Mouse (Mus musculus) cerebellum, adult 11-12 months (tissue): ENCODE data around the gene Timm50.

Experiments
- DNase-seq: peaks from one replicate; pipeline ENCODE4 v3.0.0; 2022

Gene Timm50

DNA sequence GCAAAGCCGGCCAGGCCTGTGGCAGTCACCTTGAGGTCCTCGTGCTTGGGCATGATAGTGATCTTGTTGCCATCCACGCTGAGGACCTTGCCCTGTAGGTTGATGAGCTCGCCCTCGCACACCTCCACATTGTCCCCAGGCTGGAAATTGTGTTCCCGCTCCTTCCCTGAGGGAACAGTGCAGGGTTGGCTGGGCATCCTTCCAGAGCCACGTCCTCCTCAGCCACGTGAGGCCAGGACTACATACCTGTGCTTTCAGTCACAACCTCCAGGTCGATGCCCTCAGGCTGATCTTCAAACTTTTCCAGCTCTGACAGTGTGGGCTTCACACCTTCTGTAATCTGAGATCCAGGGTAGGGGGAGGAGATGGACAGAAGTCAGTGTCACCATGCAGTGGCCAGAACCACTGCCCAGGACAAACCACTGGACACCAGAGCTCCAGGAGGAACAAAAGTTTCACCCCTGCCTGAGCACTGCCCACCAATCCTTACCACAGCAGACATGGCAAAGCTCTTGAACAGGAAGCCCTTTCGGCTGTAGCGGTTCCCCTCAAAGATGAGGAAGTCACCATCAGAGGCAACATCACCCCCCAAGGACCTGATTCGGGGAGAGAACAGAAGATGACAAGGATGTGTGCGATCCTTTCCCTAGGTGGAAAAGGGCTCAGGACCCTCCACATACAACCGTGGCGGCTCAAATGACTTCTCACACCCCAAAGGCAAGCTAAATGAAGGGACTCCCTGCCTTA lies 10.3 kb upstream of the Timm50 start:
- DNase-seq, result no peak

DNA sequence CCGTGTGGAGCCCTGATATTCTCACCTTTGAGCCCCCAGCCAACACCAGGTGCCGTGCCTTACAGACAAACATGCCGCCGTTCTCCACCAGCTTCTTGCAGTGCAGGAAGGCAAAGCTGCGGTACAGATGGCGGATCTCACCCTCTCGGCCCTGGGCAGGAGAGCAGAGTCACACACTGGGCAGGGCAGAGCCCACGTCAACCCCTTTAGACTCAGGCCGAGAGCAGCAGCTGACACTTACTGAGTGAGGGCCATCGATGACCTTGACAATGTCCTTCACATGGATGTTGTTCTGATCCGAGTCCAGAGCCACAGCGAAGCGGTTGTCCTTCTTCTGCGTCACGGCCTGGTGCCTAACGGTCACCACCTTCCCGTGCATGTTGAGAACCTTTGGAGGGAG lies 6.8 kb upstream of the Timm50 start:
- DNase-seq, result no peak

DNA sequence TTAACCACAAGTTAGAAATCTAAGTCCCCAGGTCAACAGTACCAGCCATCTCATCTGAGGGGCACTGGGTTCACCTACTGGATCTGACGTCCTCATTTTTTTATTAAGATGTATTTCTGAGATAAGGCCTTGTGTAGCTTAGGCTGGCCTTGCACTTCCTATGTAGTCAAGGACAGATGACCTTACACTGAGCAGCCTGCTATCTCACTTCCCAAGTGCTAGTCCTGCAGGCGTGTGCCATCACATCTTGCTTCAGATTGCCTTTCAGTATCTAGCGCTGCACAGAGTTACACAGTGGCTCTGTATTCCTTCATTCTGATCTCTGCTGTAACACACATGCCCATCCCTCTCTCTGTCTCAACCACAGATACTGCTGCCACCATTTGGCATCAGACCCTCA lies 6.2 kb upstream of the Timm50 start:
- DNase-seq, result no peak

- no peak for DNase-seq
Measured at GRCm38 (mm10) chr7:28311151-28311925, 534 bp downstream of the Timm50 start.

DNA sequence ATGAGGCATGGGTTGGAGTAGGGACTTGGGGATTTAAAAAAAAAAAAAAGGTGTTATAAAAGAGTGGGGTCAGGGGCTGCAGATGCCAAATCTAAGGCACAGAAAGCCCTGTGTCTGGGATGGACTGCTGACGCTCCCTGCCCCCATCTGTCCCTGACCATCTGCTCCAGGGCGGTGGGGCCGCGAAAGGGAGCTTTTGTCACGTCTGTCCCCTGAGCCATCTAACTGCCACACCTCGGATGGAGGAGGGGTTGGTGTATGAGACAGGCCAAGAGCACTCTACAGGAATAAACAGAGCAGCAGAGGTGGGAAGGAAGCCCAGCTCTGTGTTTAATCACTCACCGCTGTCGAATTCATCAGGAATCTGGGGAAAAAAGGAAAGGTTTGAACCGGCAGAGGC lies 2.1 kb downstream of the Timm50 start:
- DNase-seq, result no peak

GRCm38 (mm10) chr7:28306216-28306615 lies 5.7 kb downstream of the Timm50 start:
- DNase-seq, result no peak

DNA sequence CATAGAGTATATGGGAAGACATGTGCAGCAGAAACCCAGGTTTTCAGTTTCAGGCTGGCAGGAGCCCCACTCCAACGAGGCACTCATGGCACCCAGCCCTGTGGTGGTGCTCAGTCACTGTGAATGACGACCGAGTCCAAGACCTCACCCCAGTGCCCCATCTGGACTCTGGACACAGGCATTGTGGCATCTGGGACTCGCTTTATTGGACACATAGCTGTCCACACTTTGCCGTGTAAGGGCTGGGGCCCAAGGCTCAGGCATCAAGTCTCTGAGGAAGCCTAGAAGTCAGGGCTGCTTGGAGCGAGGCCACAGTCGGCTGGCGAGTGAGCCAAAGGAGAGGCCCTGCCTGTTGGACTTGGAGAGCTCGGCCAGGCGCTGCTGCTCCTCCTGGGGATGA lies 6.2 kb downstream of the Timm50 start:
- DNase-seq, result no peak

DNA sequence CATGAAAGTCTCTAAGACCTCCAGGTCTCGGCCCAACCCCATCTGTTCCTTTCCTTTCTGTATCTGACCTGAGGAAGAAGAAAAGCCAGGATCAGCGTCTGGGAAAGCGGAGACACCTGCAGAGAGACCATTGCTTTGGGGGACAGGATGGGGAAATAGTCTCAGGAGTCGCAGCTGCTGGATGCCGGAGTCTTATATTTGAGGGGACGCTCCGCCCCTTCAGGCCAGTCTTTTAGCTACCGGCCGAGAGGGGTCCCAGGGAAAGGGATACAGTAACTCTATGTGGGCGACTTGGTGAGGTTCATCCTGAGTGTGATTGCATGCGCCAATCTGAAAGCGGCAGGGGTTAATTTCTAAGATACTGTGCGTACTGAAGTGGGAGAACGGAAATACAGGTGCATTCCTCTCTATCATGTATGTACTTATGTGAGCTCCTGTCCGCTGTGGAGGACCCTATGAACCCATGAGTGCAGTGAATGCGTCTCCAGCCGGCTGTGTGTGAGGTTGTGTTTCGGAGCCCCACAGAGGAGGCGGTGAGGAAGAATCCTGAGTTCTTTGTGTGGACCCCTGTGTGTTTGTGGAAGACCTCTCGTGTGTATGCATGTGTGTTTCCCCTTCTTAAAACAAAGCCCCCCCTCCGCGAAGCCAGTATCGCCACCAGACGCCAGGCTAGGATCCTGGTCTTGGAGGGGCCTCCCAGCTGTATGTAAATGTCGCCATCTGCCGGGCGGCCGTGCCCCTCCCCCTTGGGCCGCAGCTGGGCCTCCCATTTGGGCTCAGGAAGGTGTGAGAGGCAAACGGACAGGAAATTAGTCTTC lies 10.0 kb downstream of the Timm50 start, which contains the start of gene Dll3:
Gene Dll3 (minus strand): TSS at position 623 of the 818 bp plus-strand sequence.
- no peak for DNase-seq

GRCm38 (mm10) chr7:28298837-28299625 lies 12.8 kb downstream of the Timm50 start:
- DNase-seq, result peak; percentile 54

GRCm38 (mm10) chr7:28294481-28294880 lies 17.4 kb downstream of the Timm50 start:
- peak; percentile 36 for DNase-seq

DNA sequence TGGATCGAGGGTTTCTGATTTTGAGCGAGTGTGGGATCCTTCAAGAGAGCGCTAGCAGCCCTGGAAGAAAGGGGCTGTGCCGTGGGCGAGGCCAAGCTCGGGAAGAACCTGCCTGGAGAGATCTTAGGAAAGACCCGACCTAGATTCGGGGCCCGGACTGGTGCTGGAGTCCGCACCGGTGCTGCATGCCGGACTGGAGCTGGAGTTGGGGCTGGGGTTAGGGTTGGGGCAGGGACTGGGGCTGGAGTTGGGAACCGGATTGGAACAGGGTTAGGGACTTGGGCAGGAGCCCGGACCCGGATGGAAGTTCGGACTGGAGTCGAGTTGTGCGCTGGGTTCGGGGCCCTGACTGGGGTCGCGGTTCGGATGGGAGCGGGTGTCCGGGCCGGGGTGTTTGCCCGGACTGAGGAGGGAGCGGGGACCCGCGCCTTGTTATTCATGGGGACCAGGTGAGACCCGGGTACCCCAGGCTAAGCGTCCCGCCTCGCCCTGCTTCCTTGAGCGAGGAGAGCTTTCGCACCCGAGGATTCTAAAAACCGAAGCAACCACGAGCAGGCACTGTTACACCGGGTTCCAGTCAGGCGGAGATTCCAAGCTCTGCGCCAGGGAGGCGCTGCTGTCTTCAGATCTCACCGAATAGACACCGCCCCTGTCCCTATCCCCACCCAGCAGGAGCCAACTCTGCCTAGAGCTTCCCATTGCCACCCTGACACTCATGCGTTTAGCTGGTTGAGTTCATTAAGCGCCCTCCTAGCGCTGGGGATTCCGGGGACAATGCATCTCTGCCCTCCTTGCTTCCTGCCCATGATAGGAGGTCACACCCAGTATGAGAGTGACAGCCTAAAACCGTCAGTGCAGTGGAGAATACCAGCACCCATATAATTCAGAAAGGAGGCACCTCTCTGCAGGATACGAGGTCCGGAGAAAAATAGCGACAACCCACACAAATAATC lies 21.0 kb downstream of the Timm50 start, which contains the start of gene Selenov:
Gene Selenov (minus strand): TSS at position 549 of the 953 bp plus-strand sequence.
- no peak for DNase-seq

DNA sequence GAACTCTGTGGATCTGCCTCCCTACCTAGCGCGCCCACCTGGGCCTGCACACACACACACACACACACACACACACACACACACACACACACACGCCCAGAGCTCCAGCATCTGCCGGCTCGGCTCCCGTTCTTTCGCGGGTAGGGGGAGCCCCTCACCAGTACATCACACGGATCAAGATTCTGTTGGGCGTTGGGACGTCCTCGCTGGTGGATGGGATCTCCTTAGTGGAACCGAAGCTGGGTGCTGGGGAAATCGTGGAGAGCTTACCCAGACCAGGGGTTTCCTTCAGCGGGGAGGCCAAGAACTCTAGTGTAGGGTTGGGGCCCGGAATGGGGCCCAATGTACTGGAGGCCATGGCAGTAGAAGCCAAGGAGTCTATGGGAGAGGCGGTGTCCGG lies 21.7 kb downstream of the Timm50 start:
- DNase-seq, result no peak

DNA sequence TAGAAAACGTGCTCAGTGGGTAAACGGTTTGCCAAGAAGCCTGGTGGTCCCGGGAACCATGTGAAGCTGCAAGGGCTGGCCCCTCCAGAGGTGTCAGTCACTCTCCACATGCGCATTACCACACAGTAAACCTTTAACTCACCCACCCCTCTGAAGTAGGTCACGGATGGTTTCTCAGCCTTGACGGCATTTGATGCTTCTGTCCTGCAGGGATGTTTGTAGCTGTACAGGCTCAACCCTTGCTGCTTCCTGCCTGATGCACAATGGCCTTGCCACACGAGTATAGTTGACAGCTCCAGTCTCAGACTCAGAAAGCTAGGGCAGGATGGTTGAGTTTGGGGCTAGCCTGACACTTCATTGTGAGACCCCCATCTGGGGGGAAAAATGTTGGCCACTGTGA lies 31.2 kb downstream of the Timm50 start:
- DNase-seq, result no peak

DNA sequence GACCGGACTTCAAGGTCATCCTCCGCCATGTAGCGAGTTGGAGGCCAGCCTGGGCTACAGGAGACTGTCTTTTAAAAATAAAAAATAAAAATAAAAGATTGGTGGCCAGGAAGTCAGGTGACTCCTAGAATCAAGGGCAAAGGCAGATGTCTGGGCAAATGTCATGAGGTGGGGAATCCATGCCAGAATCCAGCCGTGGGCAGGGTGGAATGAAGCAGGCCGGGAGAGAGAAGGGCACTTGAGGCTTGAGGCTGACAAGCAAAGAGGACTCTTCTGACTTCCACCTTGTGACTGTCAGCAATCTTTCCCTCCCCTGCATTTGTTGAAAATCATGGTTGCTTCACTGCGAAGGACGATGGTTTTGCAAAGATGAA lies 33.6 kb downstream of the Timm50 start:
- DNase-seq, result peak; percentile 36

- peak; percentile 95 for DNase-seq
Measured at GRCm38 (mm10) chr7:28277615-28278278, 34.1 kb downstream of the Timm50 start, which contains the start of gene Eid2b. Eid2b (plus strand) TSS chr7:28277739.

DNA sequence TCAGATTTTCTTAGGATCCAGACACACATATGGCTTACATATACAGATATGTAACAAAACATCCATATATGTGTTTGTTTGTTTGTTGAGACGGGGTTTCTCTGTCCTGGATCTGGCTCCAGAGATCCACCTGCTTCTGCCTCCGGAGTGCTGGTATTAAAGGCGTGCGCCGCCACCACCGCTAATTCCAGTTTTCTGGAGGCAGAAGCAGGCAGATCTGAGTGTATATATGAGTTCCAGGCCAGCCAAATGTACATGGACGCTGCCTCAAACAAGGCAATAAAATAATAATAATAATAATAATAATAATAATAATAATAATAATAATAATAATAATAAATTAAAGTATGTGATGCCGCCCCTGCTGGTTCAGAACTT lies 34.6 kb downstream of the Timm50 start:
- no peak for DNase-seq

DNA sequence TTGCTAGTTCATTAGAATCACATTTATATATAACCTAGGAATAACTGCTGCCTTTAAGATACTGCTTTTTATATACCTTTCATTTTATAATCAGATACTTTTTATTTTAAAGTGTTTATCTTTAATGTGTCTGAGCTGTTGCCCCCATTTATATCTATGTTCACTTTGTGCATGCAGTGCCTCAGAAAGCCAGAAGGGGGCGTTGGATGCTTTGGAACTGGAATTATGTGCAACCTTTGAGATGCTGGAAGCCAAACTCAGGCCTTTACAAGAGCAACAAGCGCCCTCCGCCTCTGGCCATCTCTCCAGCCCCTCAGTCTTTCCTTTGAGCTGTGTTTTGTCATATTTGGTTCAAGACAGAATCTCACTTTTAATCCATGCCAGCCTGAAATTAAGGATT lies 40.1 kb downstream of the Timm50 start:
- DNase-seq, result no peak

GRCm38 (mm10) chr7:28269355-28269754 lies 42.5 kb downstream of the Timm50 start:
- DNase-seq, result no peak

GRCm38 (mm10) chr7:28268576-28268975 lies 43.3 kb downstream of the Timm50 start:
- no peak for DNase-seq

- DNase-seq, result peak; percentile 66
Measured at GRCm38 (mm10) chr7:28268042-28268531, 43.8 kb downstream of the Timm50 start.
